Mouse (Mus musculus): ENCODE data around the gene Mum1. TPM values are rescaled to one million over a fixed set of nuclear protein-coding genes. Genes with fewer than 3 reads are reported as not detected.
A peak's percentile ranks its signal among the peaks of the same experiment; 100 is the strongest.

Mum1 gene
- 26.1 and 26.5 TPM in 2 replicates for polyA plus RNA-seq (2015; fragmentation: Nextera tagmentation; extraction: Ambion mirVana)

DNA sequence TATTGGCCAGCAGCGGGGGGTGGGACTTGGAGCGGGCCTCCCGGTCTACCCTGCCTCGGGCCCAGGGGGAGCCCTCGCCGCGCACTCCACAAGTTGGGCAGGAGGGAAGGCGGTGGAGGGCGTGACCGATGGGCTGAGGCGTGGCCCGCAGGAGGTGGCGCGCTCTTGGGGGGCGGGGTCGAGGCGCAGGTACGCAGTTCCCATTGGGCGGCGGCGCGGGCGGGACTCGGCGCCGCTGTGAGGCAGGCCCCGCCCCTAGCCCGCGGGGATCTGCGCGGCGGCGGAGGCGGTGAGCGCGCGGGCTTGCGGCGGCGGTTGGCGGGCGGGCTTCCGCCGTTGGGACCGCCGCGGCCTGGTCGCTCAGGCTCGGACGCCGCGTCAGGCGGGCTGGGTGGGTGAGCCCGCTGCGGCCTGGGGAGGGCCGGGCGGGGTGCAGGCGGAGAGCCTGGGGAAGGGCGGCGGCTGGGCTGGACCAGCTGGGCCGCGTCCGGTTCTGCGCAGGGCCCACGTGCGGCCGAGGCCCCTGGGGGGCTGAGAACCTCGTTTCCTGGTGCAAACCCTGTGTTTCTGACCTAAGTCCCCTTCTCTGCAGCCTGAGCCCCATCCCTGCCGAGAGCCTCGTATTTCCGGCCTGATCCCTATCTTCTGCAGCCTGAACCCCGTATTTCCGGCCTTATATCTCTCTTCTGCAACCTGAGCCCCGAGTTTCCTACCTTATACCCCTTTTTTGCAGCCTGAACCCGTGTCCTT is at the start of gene Mum1:
TSS of gene Mum1 (plus strand) at position 19 of the 750 bp plus-strand sequence.
- WGBS (ENCODE audit: insufficient replicate concordance), result under 1% methylated on average over 75 of the region's 75 CpGs

DNA sequence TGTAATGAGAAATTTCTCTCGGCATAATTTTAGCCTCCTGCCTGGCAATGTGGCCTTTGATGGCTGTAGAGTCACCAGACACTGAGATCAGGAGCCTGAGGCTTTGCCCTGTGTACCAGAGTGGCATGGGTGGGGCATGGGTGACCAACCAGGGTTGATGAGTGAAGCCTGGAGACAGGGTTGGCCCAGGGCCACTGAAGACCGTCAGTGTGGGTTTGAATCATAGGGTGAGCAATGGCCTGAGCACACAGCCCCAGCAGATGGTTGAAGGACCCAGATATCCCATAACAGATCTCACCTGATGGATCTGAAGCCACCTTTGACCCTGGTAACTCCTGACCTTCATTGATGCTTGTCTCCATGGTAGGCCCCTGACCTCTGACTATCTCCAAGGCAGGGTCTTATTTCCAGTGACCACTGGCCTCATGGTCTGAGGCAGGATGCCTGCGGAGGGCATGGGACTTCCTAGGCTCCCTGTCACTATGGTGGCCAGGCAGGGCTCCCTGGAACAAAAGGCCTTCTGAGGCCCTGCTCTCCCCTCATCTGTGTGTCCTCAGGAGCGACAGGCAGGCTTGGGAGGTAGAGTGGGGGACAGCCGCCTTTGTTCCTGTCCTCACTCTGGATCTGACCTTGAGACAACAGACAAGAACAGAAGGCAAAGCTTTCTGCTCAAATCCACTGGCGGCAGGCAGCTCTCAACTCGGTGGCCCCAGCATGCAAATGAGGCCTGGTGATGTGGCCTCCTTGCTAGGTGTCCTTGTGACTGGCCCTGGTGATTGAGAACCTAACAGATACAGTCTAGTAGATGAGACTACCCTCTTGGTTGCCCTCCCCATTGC is 48.6 kb upstream of the Mum1 start:
- ATAC-seq (ENCODE audit: low read depth) (no peak), DNase-seq (no peak)
- 64% methylated on average over 7 of the region's 7 CpGs for WGBS (ENCODE audit: insufficient replicate concordance)
- Histone ChIP-seq H3K4me3 (replicated peaks) (no peak overlapping the region), H3K9me3 (replicated peaks) (no peaks in the 10 kb centered on the region), H3K36me3 (no peaks in the 10 kb centered on the region), H3K27me3 (peaks cover 58% of the 10 kb centered on the region), H3K4me1 (replicated peaks) (peaks cover 34% of the 10 kb centered on the region), H3K27ac (no peak overlapping the region), H3K4me2 (no peak overlapping the region), H3K9ac (no peak overlapping the region)

More for the DNA sequence above, at the start of gene Mum1:
- H3K4me1 ChIP-seq (replicated peaks), result peaks cover 38% of the 10 kb centered on the region
- H3K27ac ChIP-seq, result peak within 1 kb of the TSS; percentile 94
- peak within 1 kb of the TSS; percentile 94 for H3K9ac ChIP-seq
- peak; percentile 99 for DNase-seq
- H3K4me3 ChIP-seq (replicated peaks), result peak within 1 kb of the TSS; percentile 86
- peaks cover 20% of the 10 kb centered on the region; the same call in 1 of the 2 replicates for H3K27me3 ChIP-seq
- peaks cover 33% of the 10 kb centered on the region for H3K36me3 ChIP-seq
- no peaks in the 10 kb centered on the region for H3K9me3 ChIP-seq (replicated peaks)
- peak; percentile 98 for ATAC-seq (ENCODE audit: low read depth)
- peak within 1 kb of the TSS; percentile 97 for H3K4me2 ChIP-seq

DNA sequence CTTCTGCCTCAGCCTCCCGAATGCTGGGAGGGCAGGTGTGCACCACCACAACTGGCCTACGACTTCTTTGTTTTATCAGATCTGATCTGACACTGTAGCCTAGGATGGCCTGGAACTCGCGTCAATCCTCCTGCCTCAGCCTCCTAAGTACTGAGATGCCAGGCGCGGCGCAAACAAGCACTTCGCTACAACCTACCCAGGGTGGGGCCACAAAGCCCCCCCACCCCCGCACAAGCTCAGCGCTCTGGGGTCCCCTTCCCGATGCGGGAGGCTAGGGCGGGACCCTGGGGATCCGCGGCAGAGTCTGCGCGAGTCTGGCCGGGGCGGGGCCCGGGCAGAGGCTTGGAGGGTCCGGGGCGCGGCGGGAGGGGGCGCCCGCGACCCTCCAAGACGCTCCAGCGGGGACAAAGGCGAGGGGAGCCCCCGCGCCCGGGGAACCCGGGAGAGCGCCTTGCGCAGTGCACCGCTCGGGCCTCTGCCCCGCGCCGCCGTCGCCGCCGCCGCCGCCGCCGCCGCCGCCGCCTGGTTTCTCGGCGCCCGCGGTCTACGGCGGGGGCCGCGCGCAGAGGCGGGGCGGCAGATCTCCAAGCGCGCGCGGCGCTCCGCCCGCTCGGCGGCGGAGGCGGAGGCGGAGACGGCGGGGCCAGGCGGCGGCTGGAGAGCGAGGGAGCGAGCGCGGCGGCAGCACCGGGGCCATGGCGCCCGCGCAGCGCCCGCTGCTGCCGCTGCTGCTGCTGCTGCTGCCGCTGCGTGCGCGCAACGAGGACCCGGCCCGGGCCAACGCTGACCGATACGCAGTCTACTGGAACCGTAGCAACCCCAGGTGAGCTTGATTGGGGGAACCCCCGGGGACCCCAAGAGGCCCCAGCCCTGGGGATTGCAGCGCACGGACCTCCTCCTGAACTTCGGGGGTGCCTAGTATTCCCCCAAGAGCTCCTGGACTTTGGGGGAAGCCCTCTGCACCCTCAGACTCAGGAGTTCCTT is 46.9 kb upstream of the Mum1 start, which contains the start of gene Efna2:
TSS of gene Efna2 (plus strand) at position 415 of the 984 bp plus-strand sequence.
- peaks cover 75% of the 10 kb centered on the region for H3K27me3 ChIP-seq
- H3K27ac ChIP-seq, result no peak within 1 kb of the TSS
- ATAC-seq (ENCODE audit: low read depth) (no peak), DNase-seq (no peak)
- peaks cover 22% of the 10 kb centered on the region for H3K4me1 ChIP-seq (replicated peaks)
- peak within 1 kb of the TSS; percentile 62 for H3K9ac ChIP-seq
- H3K9me3 ChIP-seq (replicated peaks), result no peaks in the 10 kb centered on the region
- H3K36me3 ChIP-seq, result no peaks in the 10 kb centered on the region
- peak within 1 kb of the TSS; percentile 73 for H3K4me2 ChIP-seq
- 2% methylated on average over 89 of the region's 106 CpGs for WGBS (ENCODE audit: insufficient replicate concordance)
- H3K4me3 ChIP-seq (replicated peaks), result peak within 1 kb of the TSS; percentile 60

DNA sequence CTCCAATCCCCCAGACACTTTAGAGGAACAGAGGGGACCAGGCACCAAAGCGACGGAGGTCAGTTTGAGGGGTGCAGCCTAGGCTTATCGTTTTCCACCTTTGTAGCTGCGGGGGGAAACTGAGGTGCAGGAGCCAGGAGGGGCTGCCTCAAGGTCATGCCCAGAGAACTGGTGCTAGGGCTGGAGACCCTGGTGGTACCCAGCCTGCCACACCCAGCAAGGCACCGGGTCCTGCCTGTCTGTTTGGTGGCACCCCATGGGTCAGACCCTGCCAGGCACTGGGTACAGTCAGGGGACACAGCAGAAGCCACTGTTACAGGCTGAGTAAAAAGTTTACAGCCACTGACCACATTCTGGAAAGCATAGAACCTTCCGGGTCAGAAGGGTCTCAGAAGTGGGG is 45.9 kb upstream of the Mum1 start:
- 45% methylated on average over 6 of the region's 6 CpGs for WGBS (ENCODE audit: insufficient replicate concordance)
- Histone ChIP-seq H3K27ac (no peak overlapping the region), H3K9me3 (replicated peaks) (no peaks in the 10 kb centered on the region), H3K27me3 (peaks cover 82% of the 10 kb centered on the region), H3K4me1 (replicated peaks) (peaks cover 14% of the 10 kb centered on the region), H3K36me3 (no peaks in the 10 kb centered on the region), H3K4me2 (peak overlapping the region; percentile 73), H3K9ac (no peak overlapping the region), H3K4me3 (replicated peaks) (peak overlapping the region; percentile 60; the same call in 1 of the 2 replicates)
- DNase-seq, result no peak
- no peak for ATAC-seq (ENCODE audit: low read depth)

DNA sequence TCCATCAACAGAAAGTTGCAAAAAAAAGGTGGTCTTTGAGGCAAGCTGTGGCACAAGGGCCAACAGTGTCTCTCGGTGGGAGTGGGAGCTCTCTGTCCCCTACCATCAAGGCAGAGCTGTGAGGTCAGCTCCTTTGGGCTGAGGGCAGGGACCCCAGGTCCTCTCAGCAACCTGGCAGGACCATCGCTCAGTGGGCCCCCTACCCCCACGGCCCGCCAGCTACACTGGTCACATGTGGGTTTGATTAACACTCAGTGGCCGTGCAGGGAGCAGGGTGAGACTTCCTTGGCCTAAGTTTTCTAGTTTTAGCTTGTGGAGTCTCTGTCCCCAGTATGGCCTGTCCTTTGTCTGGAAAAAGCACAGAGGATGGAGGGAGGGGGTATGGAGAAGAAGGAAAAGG is 45.4 kb upstream of the Mum1 start:
- 54% methylated on average over 5 of the region's 5 CpGs for WGBS (ENCODE audit: insufficient replicate concordance)
- H3K9me3 ChIP-seq (replicated peaks), result no peaks in the 10 kb centered on the region
- no peak overlapping the region for H3K9ac ChIP-seq
- no peaks in the 10 kb centered on the region for H3K36me3 ChIP-seq
- H3K4me3 ChIP-seq (replicated peaks), result no peak overlapping the region
- DNase-seq (no peak), ATAC-seq (ENCODE audit: low read depth) (no peak)
- peaks cover 87% of the 10 kb centered on the region for H3K27me3 ChIP-seq
- no peak overlapping the region for H3K4me2 ChIP-seq
- no peak overlapping the region for H3K27ac ChIP-seq
- peaks cover 12% of the 10 kb centered on the region for H3K4me1 ChIP-seq (replicated peaks)

DNA sequence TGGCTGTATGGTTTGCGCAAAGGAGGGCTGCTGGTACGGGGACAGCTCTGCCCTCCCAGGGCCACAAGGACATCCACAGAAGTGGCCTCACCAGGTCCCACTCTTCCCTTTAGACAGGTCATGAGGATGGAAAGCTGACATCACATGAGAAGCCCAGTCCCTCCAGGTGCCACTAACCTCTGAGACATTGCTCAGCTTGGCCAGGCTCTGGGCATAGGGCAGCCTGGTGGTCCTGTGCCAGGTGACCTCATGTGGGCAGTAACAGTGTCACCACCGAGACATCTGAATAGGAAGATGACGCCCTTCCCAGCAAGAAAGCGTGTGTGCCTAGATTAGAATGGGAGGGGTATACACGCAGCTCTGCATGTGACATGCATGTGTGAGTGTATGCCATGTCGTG is 43.7 kb upstream of the Mum1 start:
- Histone ChIP-seq H3K4me3 (replicated peaks) (no peak overlapping the region), H3K36me3 (no peaks in the 10 kb centered on the region), H3K9me3 (replicated peaks) (no peaks in the 10 kb centered on the region), H3K27me3 (peaks cover 98% of the 10 kb centered on the region), H3K4me2 (no peak overlapping the region), H3K9ac (no peak overlapping the region), H3K27ac (no peak overlapping the region), H3K4me1 (replicated peaks) (peaks cover 12% of the 10 kb centered on the region)
- WGBS (ENCODE audit: insufficient replicate concordance), result 77% methylated on average over 7 of the region's 7 CpGs
- ATAC-seq (ENCODE audit: low read depth), result no peak
- DNase-seq, result no peak

DNA sequence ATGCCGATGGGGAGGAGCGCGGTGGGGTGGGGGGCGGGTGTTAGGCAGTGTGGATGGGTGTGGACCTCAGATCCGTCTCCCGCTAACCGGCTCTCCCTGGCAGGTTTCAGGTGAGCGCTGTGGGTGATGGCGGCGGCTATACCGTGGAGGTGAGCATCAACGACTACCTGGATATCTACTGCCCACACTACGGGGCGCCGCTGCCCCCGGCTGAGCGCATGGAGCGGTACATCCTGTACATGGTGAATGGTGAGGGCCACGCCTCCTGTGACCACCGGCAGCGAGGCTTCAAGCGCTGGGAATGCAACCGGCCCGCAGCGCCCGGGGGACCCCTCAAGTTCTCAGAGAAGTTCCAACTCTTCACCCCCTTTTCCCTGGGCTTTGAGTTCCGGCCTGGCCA is 39.6 kb upstream of the Mum1 start:
- no peak for DNase-seq
- no peak for ATAC-seq (ENCODE audit: low read depth)
- WGBS (ENCODE audit: insufficient replicate concordance), result 25% methylated on average over 27 of the region's 27 CpGs
- H3K27ac ChIP-seq, result no peak overlapping the region
- H3K36me3 ChIP-seq, result no peaks in the 10 kb centered on the region
- no peak overlapping the region for H3K4me3 ChIP-seq (replicated peaks)
- H3K4me1 ChIP-seq (replicated peaks), result peaks cover 15% of the 10 kb centered on the region
- H3K9me3 ChIP-seq (replicated peaks), result no peaks in the 10 kb centered on the region
- H3K9ac ChIP-seq, result no peak overlapping the region
- H3K27me3 ChIP-seq, result peaks cover 98% of the 10 kb centered on the region
- H3K4me2 ChIP-seq, result no peak overlapping the region

DNA sequence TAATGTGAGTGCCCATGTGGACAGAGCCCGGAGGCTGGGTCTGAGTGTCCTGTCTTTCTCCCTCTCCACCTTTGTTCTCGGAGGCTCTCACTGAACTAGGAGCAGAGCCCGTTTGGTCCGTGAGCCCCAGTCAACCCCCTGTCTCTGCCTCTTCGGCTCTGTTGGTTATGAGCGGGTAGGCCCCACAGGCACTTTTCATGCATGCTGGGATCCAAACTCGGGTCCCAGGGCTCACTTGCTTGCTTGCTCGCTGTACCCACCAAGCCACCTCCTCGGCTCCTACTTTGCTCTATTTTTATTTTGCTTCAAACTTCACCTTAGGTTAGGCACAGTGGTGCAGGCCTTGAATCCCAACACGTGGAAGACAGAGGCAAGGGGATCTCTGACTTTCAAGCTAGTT is 38.5 kb upstream of the Mum1 start:
- Histone ChIP-seq H3K4me1 (replicated peaks) (peaks cover 15% of the 10 kb centered on the region), H3K9me3 (replicated peaks) (no peaks in the 10 kb centered on the region), H3K9ac (no peak overlapping the region), H3K36me3 (no peaks in the 10 kb centered on the region), H3K27ac (no peak overlapping the region), H3K27me3 (peaks cover 98% of the 10 kb centered on the region), H3K4me2 (no peak overlapping the region), H3K4me3 (replicated peaks) (no peak overlapping the region)
- WGBS (ENCODE audit: insufficient replicate concordance), result 79% methylated on average over 10 of the region's 10 CpGs
- ATAC-seq (ENCODE audit: low read depth) (no peak), DNase-seq (no peak)

DNA sequence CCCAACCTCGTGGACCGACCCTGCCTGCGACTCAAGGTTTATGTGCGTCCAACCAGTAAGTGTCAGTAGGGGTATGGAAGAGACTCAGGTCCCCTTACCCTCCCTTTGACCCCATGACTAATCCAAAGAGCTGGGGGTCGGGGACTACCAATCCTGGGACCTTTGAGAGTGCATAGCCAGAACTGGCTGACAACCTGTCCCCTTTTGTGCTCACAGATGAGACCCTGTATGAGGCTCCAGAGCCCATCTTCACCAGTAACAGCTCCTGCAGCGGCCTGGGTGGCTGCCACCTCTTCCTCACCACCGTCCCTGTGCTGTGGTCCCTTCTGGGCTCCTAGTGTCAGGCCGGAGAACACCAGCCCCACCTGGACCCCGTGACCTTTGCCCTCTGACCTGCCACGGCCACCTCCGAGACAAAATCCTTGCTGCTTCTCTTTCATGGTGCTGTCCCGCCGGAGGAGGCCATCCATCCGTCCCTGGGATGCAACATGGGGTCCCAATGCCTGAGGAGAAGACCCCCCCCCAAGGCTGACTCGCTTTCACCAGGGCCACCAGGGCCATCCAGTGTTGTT is 37.7 kb upstream of the Mum1 start:
- WGBS (ENCODE audit: insufficient replicate concordance), result 74% methylated on average over 15 of the region's 15 CpGs
- Histone ChIP-seq H3K4me2 (no peak overlapping the region), H3K9ac (no peak overlapping the region), H3K27me3 (peaks cover 98% of the 10 kb centered on the region), H3K27ac (no peak overlapping the region), H3K4me1 (replicated peaks) (peaks cover 19% of the 10 kb centered on the region), H3K9me3 (replicated peaks) (no peaks in the 10 kb centered on the region), H3K36me3 (no peaks in the 10 kb centered on the region), H3K4me3 (replicated peaks) (no peak overlapping the region)
- DNase-seq (no peak), ATAC-seq (ENCODE audit: low read depth) (no peak)

DNA sequence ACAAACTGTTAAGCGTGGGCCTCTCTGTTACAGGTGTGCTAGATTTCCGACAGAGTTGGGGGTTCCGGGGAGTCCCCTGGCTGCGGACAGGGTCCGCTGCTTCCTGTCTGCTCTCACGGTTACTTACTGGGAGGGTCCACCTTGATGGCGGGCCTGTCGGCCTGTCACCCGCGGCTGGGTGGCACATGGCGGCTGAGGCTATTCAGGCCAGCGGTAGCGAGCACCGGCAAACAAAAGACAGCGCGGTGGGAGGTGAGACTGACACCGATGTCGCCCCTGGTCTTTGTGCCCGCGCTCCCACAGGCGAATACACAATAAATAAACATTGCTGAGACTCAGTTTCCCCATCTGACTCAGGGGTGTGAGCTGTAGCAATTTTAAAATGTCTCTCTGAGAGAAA is 36.2 kb upstream of the Mum1 start:
- no peaks in the 10 kb centered on the region for H3K36me3 ChIP-seq
- H3K4me3 ChIP-seq (replicated peaks), result peak overlapping the region; percentile 42
- DNase-seq, result no peak
- no peak for ATAC-seq (ENCODE audit: low read depth)
- 5% methylated on average over 21 of the region's 21 CpGs for WGBS (ENCODE audit: insufficient replicate concordance)
- H3K9ac ChIP-seq, result no peak overlapping the region; the same call in 1 of the 2 replicates
- no peak overlapping the region for H3K27ac ChIP-seq
- no peaks in the 10 kb centered on the region for H3K9me3 ChIP-seq (replicated peaks)
- H3K27me3 ChIP-seq, result peaks cover 96% of the 10 kb centered on the region
- H3K4me2 ChIP-seq, result peak overlapping the region; percentile 60
- peaks cover 29% of the 10 kb centered on the region for H3K4me1 ChIP-seq (replicated peaks)
